Mouse (Mus musculus): Measurements from ENCODE around the gene Atrnl1. TPM values are rescaled to one million over a fixed set of nuclear protein-coding genes. Genes with fewer than 3 reads are reported as not detected.

The Atrnl1 gene
- polyA plus RNA-seq, 1 experiment from 2014 or later: 5.2 TPM

GRCm38 (mm10) chr19:57786699-57787098 is 175.9 kb downstream of the Atrnl1 start:
- H3K9ac ChIP-seq (ENCODE audit: low read length): no peak overlapping the region
- H3K4me1 ChIP-seq (ENCODE audit: control insufficient read depth, insufficient read depth, low read length): no peaks in the 10 kb centered on the region
- no peaks in the 10 kb centered on the region for H3K9me3 ChIP-seq (ENCODE audit: control insufficient read depth, low read length)
- no peak overlapping the region for H3K4me3 ChIP-seq (ENCODE audit: low read depth, low read length)
- H3K36me3 ChIP-seq (ENCODE audit: control insufficient read depth, insufficient read depth, low read length): no peaks in the 10 kb centered on the region
- H3K4me2 ChIP-seq (ENCODE audit: low read depth, severe bottlenecking): no peak overlapping the region
- 71% methylated on average over 5 of the region's 5 CpGs for WGBS
- ATAC-seq (ENCODE audit: insufficient number of reproducible peaks, low FRiP score, low TSS enrichment, low read depth) (no peak), DNase-seq (ENCODE audit: low spot score) (no peak)
- H3K27ac ChIP-seq (replicated peaks; ENCODE audit: low read depth, low read length): no peak overlapping the region
- no peaks in the 10 kb centered on the region for H3K27me3 ChIP-seq (ENCODE audit: control insufficient read depth, insufficient read depth, low read length)

GRCm38 (mm10) chr19:57802207-57802606 is 191.4 kb downstream of the Atrnl1 start:
- 91% methylated on average over 9 of the region's 9 CpGs for WGBS
- DNase-seq (ENCODE audit: low spot score) (no peak), ATAC-seq (ENCODE audit: insufficient number of reproducible peaks, low FRiP score, low TSS enrichment, low read depth) (no peak)

GRCm38 (mm10) chr19:57802771-57803482 is 192.1 kb downstream of the Atrnl1 start:
- Histone ChIP-seq H3K4me2 (ENCODE audit: low read depth, severe bottlenecking) (no peak overlapping the region), H3K4me3 (ENCODE audit: low read depth, low read length) (no peak overlapping the region), H3K27ac (replicated peaks; ENCODE audit: low read depth, low read length) (no peak overlapping the region), H3K36me3 (ENCODE audit: control insufficient read depth, insufficient read depth, low read length) (no peaks in the 10 kb centered on the region), H3K27me3 (ENCODE audit: control insufficient read depth, insufficient read depth, low read length) (no peaks in the 10 kb centered on the region), H3K9ac (ENCODE audit: low read length) (no peak overlapping the region), H3K4me1 (ENCODE audit: control insufficient read depth, insufficient read depth, low read length) (no peaks in the 10 kb centered on the region), H3K9me3 (ENCODE audit: control insufficient read depth, low read length) (no peaks in the 10 kb centered on the region)
- WGBS: 72% methylated on average over 14 of the region's 14 CpGs
- DNase-seq (ENCODE audit: low spot score): no peak
- no peak for ATAC-seq (ENCODE audit: insufficient number of reproducible peaks, low FRiP score, low TSS enrichment, low read depth)

More at GRCm38 (mm10) chr19:57802207-57802606, 191.4 kb downstream of the Atrnl1 start:
- no peak overlapping the region for H3K4me2 ChIP-seq (ENCODE audit: low read depth, severe bottlenecking)
- no peak overlapping the region for H3K4me3 ChIP-seq (ENCODE audit: low read depth, low read length)
- H3K27ac ChIP-seq (replicated peaks; ENCODE audit: low read depth, low read length): no peak overlapping the region
- H3K27me3 ChIP-seq (ENCODE audit: control insufficient read depth, insufficient read depth, low read length): no peaks in the 10 kb centered on the region
- no peak overlapping the region for H3K9ac ChIP-seq (ENCODE audit: low read length)
- no peaks in the 10 kb centered on the region for H3K36me3 ChIP-seq (ENCODE audit: control insufficient read depth, insufficient read depth, low read length)
- H3K4me1 ChIP-seq (ENCODE audit: control insufficient read depth, insufficient read depth, low read length): no peaks in the 10 kb centered on the region
- H3K9me3 ChIP-seq (ENCODE audit: control insufficient read depth, low read length): no peaks in the 10 kb centered on the region

GRCm38 (mm10) chr19:57803483-57803820 is 192.6 kb downstream of the Atrnl1 start:
- H3K9ac ChIP-seq (ENCODE audit: low read length): no peak overlapping the region
- no peaks in the 10 kb centered on the region for H3K36me3 ChIP-seq (ENCODE audit: control insufficient read depth, insufficient read depth, low read length)
- ATAC-seq (ENCODE audit: insufficient number of reproducible peaks, low FRiP score, low TSS enrichment, low read depth) (no peak), DNase-seq (ENCODE audit: low spot score) (no peak)
- H3K4me2 ChIP-seq (ENCODE audit: low read depth, severe bottlenecking): no peak overlapping the region
- H3K9me3 ChIP-seq (ENCODE audit: control insufficient read depth, low read length): no peaks in the 10 kb centered on the region
- H3K27me3 ChIP-seq (ENCODE audit: control insufficient read depth, insufficient read depth, low read length): no peaks in the 10 kb centered on the region
- no peak overlapping the region for H3K27ac ChIP-seq (replicated peaks; ENCODE audit: low read depth, low read length)
- H3K4me1 ChIP-seq (ENCODE audit: control insufficient read depth, insufficient read depth, low read length): no peaks in the 10 kb centered on the region
- WGBS: 82% methylated on average over 3 of the region's 3 CpGs
- H3K4me3 ChIP-seq (ENCODE audit: low read depth, low read length): no peak overlapping the region

GRCm38 (mm10) chr19:57808363-57808762 is 197.5 kb downstream of the Atrnl1 start:
- H3K4me2 ChIP-seq (ENCODE audit: low read depth, severe bottlenecking): no peak overlapping the region
- H3K9ac ChIP-seq (ENCODE audit: low read length): no peak overlapping the region
- H3K4me3 ChIP-seq (ENCODE audit: low read depth, low read length): no peak overlapping the region
- no peak overlapping the region for H3K27ac ChIP-seq (replicated peaks; ENCODE audit: low read depth, low read length)
- ATAC-seq (ENCODE audit: insufficient number of reproducible peaks, low FRiP score, low TSS enrichment, low read depth) (no peak), DNase-seq (ENCODE audit: low spot score) (no peak)
- WGBS: 73% methylated on average over 2 of the region's 2 CpGs
- no peaks in the 10 kb centered on the region for H3K9me3 ChIP-seq (ENCODE audit: control insufficient read depth, low read length)
- no peaks in the 10 kb centered on the region for H3K36me3 ChIP-seq (ENCODE audit: control insufficient read depth, insufficient read depth, low read length)
- no peaks in the 10 kb centered on the region for H3K4me1 ChIP-seq (ENCODE audit: control insufficient read depth, insufficient read depth, low read length)
- H3K27me3 ChIP-seq (ENCODE audit: control insufficient read depth, insufficient read depth, low read length): no peaks in the 10 kb centered on the region

GRCm38 (mm10) chr19:57814291-57814690 is 203.5 kb downstream of the Atrnl1 start:
- Histone ChIP-seq H3K9ac (ENCODE audit: low read length) (no peak overlapping the region), H3K9me3 (ENCODE audit: control insufficient read depth, low read length) (no peaks in the 10 kb centered on the region), H3K4me3 (ENCODE audit: low read depth, low read length) (no peak overlapping the region), H3K36me3 (ENCODE audit: control insufficient read depth, insufficient read depth, low read length) (no peaks in the 10 kb centered on the region), H3K4me2 (ENCODE audit: low read depth, severe bottlenecking) (no peak overlapping the region), H3K27me3 (ENCODE audit: control insufficient read depth, insufficient read depth, low read length) (no peaks in the 10 kb centered on the region), H3K4me1 (ENCODE audit: control insufficient read depth, insufficient read depth, low read length) (no peaks in the 10 kb centered on the region), H3K27ac (replicated peaks; ENCODE audit: low read depth, low read length) (no peak overlapping the region)
- WGBS: 93% methylated on average over 6 of the region's 6 CpGs
- DNase-seq (ENCODE audit: low spot score) (no peak), ATAC-seq (ENCODE audit: insufficient number of reproducible peaks, low FRiP score, low TSS enrichment, low read depth) (no peak)

- no peaks in the 10 kb centered on the region for H3K4me1 ChIP-seq (ENCODE audit: control insufficient read depth, insufficient read depth, low read length)
- no peak for ATAC-seq (ENCODE audit: insufficient number of reproducible peaks, low FRiP score, low TSS enrichment, low read depth)
Observed at GRCm38 (mm10) chr19:57816221-57816996, 205.6 kb downstream of the Atrnl1 start.

GRCm38 (mm10) chr19:57817736-57818135 is 206.9 kb downstream of the Atrnl1 start:
- Histone ChIP-seq H3K4me2 (ENCODE audit: low read depth, severe bottlenecking) (no peak overlapping the region), H3K4me1 (ENCODE audit: control insufficient read depth, insufficient read depth, low read length) (no peaks in the 10 kb centered on the region), H3K9ac (ENCODE audit: low read length) (no peak overlapping the region), H3K36me3 (ENCODE audit: control insufficient read depth, insufficient read depth, low read length) (no peaks in the 10 kb centered on the region), H3K4me3 (ENCODE audit: low read depth, low read length) (no peak overlapping the region), H3K9me3 (ENCODE audit: control insufficient read depth, low read length) (no peaks in the 10 kb centered on the region), H3K27me3 (ENCODE audit: control insufficient read depth, insufficient read depth, low read length) (no peaks in the 10 kb centered on the region), H3K27ac (replicated peaks; ENCODE audit: low read depth, low read length) (no peak overlapping the region)
- DNase-seq (ENCODE audit: low spot score): no peak
- ATAC-seq (ENCODE audit: insufficient number of reproducible peaks, low FRiP score, low TSS enrichment, low read depth): no peak
- WGBS: 73% methylated on average over 11 of the region's 11 CpGs

More at GRCm38 (mm10) chr19:57816221-57816996, 205.6 kb downstream of the Atrnl1 start:
- Histone ChIP-seq H3K4me3 (ENCODE audit: low read depth, low read length) (no peak overlapping the region), H3K27ac (replicated peaks; ENCODE audit: low read depth, low read length) (no peak overlapping the region), H3K9me3 (ENCODE audit: control insufficient read depth, low read length) (no peaks in the 10 kb centered on the region), H3K27me3 (ENCODE audit: control insufficient read depth, insufficient read depth, low read length) (no peaks in the 10 kb centered on the region), H3K4me2 (ENCODE audit: low read depth, severe bottlenecking) (no peak overlapping the region), H3K9ac (ENCODE audit: low read length) (no peak overlapping the region), H3K36me3 (ENCODE audit: control insufficient read depth, insufficient read depth, low read length) (no peaks in the 10 kb centered on the region)
- 87% methylated on average over 17 of the region's 17 CpGs for WGBS
- peak; percentile 62 for DNase-seq (ENCODE audit: low spot score)

Measured in limb, embryonic 11.5 days (tissue).